Mouse (Mus musculus) ES-E14 (cell line): ENCODE results near the gene Kbtbd2.

Source experiments
- CHD2 ChIP-seq: IDR thresholded peaks from 2 replicates; pipeline ENCODE4 v1.6.1; 2014; ENCODE audit warnings: mild to moderate bottlenecking, low read depth, low read length, inconsistent platforms
- HCFC1 ChIP-seq: IDR thresholded peaks from 2 replicates; pipeline ENCODE4 v1.6.1; 2012; ENCODE audit warnings: low read length, inconsistent platforms, borderline replicate concordance; ENCODE audit not compliant: insufficient read depth
- MAFK ChIP-seq: IDR thresholded peaks from 2 replicates; pipeline ENCODE4 v1.6.1; 2014; ENCODE audit warnings: mild to moderate bottlenecking, low read depth, low read length, inconsistent platforms; ENCODE audit not compliant: insufficient read depth
- ZC3H11A ChIP-seq: IDR thresholded peaks from 2 replicates; pipeline ENCODE4 v1.6.1; 2012; ENCODE audit warnings: low read depth, mild to moderate bottlenecking, inconsistent platforms, low read length, borderline replicate concordance

DNA sequence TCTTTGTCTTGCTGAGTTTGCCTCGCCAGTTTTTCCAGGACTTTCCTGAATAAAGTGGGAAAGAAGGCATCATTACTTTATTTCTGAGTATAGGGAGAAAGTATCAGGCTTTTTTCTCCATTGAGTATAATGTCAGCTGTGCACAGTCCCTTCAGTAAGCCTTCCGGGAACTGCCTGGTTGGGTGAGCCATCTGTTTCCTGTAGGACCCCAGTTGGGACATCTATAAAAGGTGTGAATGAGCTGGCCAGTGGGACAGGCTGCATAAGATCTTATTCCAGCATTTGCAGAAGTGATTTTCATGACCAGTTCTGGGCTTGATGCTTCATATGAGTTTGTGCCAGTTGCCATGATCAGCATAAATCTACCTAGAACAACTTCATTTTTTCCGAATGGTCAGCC lies 45.6 kb upstream of the Kbtbd2 start:
- TF ChIP-seq ZC3H11A (no peak), CHD2 (no peak), HCFC1 (no peak), MAFK (no peak)
